Mouse (Mus musculus): Measurements from ENCODE around the gene Msh5.

The Msh5 gene

DNA sequence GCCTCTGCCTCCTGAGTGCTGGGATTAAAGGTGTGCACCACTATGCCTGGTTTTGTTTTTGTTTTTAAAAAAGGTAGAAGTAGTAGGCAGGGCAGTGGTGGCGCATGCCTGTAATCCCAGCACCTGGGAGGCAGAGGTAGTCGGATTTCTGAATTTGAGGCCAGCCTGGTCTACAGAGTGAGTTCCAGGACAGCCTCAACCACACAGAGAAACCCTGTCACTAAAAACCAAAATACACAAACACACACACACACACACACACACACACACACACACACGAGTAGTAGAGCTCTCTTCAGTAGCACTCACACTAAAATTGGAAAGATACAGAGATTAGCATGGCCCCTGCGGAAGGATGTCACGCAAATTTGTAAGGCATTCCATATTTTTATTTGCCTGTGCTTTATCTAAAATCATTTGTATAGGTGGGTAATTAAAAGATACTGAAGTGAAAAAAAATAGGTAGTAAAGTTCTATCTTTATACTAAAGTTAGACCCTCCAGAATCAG, 2.4 kb upstream of the Msh5 start:
- in situ Hi-C loops (cut with MboI, MseI) = no loop called here

DNA sequence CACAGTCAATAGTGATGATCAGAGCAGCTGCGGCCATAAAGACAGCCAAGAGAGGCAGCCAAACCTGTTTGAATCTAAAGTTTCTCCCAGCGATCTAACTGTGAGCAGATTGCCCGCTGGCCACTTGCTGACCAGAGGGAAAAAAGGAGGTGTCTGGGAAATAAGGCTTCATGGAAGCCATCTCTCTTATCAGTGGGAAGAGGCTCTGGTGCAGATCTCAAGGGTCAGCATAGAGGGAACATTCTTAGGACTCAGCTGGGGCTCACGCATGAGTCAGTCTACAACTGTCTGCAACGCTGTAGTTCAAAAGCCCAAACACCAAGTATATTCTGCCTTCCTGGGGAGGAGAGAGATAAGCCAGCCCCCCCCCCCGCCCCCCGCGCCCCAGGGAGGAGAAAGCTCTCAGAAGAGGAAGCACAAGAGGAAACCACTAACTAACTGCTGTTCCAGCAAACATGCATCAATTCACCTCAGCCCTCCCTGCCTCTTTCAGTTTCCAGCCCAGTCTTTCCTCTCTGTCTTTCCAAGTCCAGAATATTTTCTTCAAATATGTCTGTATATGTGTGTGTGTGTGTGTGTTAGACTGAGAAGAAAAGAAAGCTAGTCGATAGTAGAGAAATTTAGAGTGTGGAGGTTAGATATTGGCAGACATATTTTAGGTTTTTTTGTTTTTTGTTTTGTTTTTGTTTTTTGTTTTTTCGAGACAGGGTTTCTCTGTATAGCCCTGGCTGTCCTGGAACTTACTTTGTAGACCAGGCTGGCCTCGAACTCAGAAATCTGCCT, 1.8 kb upstream of the Msh5 start:
- in situ Hi-C loops (cut with MboI, MseI) = no loop called here

DNA sequence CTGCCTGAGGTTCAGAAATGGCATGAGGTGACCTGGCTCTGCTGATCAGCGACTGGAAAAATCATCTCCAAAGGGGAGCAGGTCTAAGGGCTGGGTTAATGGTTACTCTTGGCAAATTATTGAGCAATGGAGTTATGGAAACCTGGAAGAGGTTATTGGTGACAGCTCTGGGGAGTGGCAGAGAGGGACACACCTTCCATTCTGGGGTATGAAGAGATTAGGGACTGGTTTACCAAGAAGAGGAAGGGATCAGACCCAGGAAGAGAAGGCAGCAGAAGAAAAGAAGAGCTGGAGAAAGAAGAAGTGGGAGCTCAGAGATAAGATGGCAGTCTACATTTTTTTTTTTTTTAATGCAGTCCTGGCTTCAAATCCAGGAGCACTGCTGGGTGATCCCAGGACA, 1.1 kb upstream of the Msh5 start:
- in situ Hi-C loops (cut with MboI, MseI) = no loop called here

DNA sequence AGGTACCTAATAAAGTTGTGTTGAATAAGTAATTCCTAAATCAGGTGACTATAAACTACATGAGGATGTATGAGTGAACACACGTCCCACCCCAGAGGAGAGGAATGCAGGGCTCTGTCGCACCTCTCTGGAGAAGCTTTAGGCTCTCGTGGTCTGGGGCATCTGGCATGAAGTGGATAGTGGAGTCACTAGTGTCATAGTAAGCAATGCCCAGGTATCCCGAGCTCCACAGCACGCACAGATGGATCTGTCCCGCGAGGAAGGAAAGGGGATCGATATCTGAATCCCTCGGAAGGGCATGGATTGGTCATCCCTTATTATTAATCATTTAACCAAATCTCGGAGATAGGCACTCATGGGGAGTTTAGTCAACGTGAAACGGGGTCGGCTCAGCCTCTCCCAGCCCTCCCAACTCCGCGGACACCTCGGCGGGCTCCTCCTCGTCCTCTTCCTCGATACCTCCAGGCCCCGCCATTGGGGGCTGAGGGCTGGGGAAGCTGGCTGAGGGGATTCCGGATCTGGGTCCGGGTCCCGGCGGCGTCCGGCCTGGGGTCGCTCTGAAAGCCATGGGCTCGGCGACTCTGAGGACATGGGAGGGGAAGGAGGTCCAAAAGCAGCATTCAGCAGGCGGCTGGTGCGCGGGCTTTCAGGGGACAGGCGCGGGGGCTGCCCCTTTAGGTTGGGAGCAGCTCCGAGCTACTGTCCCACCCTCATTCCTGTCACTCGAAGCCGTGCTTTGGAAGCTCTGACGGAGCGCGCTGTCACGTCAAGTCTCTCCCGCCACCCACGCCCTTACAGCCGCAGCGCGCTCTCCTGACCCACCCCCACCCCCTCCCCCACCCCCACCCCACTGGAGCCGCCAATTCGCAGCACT, 501 bp downstream of the Msh5 start:
- in situ Hi-C loops (cut with MboI, MseI) = no loop called here

DNA sequence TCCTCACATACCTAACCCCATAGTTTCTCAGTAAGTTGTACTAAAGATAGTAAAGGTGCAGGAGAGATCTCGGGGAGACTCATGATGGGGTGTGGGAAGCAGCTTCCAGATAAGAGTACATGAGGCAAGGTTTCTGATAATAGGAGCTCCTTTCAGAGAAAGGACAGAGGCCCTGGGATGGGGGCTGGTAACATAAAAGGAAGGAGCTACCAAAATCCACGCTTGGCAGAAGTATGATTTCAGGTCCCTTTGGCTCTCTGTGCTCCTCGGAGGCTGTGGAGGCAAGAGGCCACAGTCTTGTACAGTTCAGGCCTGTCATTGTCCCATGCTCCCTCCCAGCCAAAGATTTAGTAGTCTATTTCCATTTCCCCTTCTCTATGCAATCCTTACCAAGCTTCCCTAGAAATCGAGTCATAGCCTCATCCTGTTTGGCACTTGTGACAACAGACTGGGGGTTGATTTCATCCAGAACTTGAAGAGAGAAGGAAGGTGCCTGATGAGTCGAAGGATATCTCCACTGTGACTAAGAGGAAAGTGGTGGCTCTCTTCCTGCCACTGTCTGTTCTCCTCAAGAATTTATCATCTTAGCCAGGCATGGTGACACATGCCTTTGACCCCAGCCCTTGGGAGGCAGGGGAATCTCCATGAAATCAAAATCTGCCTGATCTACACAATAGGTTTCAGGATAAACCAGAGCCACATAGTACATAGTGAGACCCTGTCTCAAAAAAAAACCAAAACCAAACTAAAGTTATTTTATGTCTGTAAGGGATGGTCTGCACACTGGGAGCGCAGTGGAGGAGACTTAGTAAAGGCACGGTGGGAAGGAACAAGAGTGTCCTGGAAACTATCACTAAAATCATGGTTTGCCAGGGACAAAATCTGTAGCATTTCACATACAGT, 1.4 kb downstream of the Msh5 start:
- in situ Hi-C loops (cut with MboI, MseI) = no loop called here

DNA sequence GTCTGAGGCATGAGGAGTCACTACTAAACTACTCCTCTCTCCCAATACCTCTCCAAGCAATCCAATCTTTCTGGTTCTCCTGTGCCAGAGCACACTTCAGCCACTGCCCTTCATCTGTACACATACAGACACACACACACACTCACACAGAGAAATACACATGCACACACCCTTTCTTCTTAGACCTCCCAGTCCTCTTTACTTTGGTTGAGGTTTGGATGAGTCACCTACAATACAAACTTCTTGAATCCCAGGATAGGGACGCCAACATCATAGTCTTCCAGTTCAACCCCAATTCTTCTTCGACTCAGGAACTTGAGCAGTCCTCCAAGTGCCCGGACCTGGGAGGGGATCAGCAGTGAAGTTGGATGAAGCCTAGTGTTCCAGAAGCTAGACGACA, 2.8 kb downstream of the Msh5 start:
- in situ Hi-C loops (cut with MboI, MseI) = no loop called here

DNA sequence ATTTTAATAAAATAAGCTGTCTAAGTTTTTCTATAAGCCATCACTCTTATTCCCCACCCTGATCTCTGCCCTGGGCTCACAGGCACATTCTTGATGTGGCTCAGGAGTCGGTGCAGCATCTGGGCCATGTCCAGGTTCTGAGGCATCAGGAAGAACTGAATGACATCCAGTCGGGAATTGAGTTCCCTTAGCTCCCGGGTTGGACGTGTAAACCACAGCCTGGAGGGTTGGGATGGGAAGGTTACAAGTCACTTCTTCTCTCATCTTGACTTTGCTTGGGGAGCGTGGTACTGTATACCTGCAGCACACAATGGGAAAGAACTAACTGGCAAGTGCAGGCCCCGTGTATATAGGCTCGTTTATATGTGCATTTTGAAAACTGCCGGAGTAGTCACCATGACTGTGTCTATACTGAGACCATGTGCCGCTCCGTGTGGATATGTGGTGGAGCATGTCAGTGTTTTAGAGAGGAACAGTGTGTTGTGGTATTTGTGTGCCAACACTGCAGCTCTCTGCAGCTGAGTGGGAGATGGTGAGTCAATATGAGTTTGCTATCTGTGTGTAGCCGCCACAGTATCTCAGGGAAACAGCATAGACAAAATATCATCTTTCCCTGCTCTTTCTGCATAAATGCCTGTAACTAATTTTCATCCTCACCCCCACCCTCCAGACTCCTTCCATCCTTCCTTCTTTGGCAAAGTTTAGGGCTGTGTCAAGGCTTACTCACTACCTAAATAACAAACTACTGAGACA, 7.2 kb downstream of the Msh5 start:
- in situ Hi-C loops (cut with MboI, MseI) = no loop called here

DNA sequence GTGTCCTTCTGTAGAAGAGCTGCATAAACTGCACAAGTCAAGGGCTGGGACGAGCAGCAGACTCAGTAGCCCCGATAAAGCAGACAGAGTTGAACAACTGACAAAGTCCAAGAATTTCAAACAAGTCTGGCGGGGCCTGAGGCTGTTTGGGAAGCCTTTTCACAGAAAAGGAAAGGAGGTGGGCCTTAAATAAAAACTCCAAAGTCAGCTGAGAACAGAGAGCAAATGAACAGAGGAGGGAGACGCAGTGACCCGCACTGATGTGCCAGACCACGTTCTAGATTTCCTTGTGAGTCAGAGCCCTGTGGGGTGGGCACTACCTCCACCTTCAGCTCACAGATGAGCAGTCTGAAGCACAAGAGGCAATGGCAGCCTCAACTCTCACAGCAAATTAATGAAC, 11.6 kb downstream of the Msh5 start:
- in situ Hi-C loops (cut with MboI, MseI) = loop anchor here (5.0 kb wide), 1 partner anchor 67 kb away; no protein-coding TSS in a partner anchor

DNA sequence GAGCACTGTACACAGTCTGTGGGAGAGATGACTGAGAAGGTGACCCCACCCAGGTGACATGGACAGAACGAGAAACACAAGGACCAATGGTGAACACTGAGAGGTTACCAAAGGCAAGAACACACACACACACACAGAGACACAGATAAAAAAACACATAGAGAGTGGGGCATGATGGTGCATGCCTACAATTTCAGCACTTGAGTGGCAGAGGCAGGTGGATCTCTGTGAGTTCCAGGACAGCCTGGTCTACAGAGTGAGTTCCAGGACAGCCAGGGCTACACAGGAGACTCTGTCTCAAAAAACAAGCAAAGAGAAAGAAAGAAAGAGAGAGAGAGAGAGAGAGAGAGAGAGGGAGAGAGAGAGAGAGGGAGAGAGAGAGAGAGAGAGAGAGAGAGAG, 12.8 kb downstream of the Msh5 start:
- in situ Hi-C loops (cut with MboI, MseI) = loop anchor here (5.0 kb wide), 1 partner anchor 69 kb away; no protein-coding TSS in a partner anchor

DNA sequence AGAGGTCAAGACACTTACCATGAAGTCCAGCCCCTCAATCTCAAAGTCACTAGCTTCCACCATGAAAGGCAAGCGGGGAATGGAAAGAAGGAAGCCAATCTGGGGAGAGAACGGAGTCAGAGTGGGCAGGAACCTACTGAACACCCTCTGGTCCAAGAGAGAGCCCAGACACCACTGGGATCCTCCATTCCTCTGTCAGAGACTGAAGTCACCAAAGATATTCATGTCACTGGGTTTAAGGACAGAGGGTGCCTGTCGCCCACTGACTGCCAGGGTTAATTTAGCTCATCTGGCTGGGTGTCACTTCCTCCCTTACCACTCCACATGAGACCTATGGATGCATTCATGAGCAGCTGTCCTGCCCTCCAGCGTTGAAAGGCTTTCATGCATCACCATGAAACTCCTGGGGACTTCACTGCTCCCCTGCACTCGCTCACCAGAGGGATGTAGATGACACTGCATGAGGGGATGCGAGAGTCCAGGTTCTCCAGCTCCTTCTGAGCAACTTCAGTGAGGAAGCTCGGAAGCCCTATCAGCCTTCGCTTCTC, 14.1 kb downstream of the Msh5 start:
- in situ Hi-C loops (cut with MboI, MseI) = loop anchor here (5.0 kb wide), 1 partner anchor 70 kb away; no protein-coding TSS in a partner anchor

DNA sequence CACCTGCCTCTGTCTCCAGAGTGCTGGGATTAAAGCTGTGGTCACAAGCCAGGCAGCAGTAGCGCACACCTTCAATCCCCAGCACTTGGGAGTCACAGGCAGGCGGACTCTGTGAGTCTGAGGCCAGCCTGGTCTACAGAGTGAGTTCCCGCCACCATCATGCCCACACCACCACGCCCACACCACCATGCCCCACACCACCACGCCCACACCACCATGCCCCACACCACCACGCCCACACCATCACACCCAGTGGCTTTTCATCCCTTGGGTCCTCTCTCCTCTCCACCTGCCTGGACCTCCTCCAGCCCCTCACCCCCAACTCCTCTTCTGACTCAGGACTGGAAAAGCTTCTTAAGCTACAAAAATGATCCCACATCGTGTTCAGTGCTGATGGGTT, 14.7 kb downstream of the Msh5 start:
- in situ Hi-C loops (cut with MboI, MseI) = loop anchor here (5.0 kb wide), 1 partner anchor 70 kb away; no protein-coding TSS in a partner anchor

DNA sequence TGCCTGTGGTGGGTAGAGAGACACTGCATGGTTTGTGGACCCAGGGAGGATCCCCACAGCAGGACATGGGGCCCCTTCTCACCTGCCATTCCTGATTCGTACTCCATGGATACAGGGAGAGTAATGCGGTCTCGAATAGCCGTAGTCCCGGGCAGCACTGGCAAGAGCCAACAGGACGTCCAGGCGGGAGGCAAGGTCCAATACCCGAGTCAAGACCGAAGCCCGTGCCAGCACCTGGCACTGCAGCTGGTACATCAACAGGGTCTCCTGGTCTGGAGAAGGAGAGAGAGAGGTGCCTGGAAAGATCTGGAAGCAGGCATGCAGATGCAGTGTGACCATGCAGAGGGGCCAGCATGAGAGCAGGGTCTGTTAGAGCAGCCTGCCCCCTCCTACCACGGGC, 15.3 kb downstream of the Msh5 start:
- in situ Hi-C loops (cut with MboI, MseI) = loop anchor here (5.0 kb wide), 1 partner anchor 71 kb away; no protein-coding TSS in a partner anchor

DNA sequence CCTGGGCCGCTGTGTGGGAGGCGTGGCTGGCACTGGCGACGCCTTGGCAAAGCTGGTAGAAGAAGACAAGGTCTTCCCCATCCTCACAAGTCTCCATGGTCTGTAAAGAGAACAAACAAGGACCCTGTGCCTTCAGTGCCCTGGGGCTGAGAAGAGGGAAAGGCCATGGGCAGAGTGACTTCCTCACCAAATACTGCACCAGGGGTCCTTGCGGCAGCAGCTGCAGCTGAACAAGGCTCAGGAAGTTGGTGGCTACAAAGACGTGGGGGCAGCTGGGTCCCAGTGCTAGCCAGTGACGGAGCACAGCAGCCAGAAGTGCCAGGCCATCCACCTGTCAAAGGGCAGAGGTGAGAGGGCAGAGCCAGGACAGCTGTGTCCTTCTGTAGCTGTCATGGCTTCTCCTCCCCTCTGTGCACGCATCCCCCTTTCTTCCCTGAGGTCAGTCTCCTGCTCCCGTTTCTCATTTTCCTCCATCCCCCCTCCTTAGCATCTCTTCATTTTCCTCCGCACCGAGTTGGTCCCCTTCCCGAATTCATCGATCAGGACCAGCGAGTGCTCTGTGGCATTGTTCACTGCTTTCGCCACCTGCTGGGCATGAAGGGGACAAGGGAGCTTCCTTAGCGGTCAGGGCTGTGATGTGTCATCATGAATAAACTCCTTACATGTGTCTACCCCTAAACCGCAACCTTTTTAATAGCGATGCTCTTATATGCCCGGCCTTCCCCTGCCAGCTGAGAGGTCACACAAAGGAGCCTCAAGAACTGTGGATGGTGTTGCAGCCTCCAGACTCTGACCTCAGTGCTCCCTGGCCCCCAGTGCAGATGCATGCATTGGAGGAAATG, 16.6 kb downstream of the Msh5 start:
- in situ Hi-C loops (cut with MboI, MseI) = loop anchor here (5.0 kb wide), 1 partner anchor 72 kb away; no protein-coding TSS in a partner anchor

DNA sequence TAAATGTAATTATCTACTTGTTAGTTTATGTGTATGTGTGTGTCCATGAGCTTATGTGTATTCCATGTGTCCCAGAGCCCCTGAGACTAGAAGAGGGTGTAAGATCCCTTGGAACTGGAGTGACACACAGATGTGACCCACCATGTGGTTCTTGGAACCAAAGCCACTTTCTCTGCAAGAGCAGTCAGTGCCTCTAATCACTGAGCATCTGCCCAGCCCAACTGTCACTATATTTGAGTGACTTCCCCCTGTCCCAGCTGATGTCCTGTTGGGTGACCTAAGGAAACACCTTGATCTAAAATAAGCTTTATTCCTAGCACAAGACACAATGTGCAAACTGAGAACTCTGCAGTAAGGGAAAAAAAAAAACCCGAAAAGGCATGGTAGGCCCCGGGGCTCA, 18.2 kb downstream of the Msh5 start:
- in situ Hi-C loops (cut with MboI, MseI) = no loop called here

DNA sequence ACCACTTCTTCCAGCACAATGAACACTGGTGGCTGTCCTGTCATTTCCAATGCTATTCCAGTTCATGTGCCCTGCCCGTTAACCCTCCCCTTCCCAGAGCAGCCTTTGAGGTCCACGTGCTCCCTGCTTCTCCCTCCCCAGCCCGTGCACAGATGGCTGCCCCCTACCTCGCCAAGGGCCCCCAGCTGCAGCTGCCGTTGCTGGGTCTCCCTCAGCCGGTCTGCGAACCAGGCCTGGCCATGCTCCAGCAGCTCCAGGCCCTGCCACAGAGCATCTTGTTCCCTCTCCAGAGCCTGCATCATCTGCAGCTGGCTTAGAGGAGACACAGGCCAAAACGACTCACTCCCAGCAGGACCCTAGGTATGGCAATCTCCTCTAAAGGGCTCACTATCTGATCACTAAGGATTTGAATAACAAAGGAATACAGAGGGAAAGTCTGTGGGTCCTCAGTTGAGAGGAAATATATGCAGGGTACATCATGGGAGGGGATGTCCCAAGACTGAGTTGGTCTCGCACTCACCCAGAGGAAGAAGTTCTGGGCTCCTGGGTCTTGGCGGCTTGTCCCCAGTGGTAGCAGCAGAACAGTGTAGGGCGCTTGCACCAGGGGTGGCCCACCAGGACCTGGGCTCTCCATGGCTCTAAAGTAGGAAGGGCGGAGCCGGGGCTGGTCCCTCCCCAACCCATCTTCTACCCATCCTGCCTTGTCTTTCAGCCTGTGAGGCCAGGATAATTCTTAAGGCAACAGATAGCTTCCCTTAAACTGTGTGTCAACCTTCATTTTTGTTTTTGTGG, 19.1 kb downstream of the Msh5 start, which contains the start of gene Sapcd1:
Gene Sapcd1 (minus strand): TSS at position 740 of the 792 bp plus-strand sequence.
- in situ Hi-C loops (cut with MboI, MseI) = no loop called here

DNA sequence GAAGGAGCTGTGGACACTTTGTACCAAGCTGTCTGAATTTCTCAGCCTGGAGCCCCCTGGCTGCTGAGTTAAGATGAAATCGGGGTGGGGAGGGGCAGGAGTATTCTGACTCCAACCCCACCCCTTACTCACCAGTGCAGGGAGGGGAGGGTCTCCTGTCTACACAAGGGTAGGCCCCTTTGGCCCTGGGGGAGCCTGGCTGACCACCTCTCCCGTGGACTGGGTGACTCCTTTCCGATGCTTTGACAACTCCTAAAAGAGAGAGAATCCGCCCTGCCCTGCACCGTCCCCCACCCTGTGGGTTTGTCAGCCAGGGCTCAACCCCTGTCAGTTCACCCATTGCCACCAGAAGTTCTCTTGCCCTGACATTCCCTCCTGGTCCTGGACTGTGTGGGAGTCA, 20.3 kb downstream of the Msh5 start:
- in situ Hi-C loops (cut with MboI, MseI) = no loop called here

DNA sequence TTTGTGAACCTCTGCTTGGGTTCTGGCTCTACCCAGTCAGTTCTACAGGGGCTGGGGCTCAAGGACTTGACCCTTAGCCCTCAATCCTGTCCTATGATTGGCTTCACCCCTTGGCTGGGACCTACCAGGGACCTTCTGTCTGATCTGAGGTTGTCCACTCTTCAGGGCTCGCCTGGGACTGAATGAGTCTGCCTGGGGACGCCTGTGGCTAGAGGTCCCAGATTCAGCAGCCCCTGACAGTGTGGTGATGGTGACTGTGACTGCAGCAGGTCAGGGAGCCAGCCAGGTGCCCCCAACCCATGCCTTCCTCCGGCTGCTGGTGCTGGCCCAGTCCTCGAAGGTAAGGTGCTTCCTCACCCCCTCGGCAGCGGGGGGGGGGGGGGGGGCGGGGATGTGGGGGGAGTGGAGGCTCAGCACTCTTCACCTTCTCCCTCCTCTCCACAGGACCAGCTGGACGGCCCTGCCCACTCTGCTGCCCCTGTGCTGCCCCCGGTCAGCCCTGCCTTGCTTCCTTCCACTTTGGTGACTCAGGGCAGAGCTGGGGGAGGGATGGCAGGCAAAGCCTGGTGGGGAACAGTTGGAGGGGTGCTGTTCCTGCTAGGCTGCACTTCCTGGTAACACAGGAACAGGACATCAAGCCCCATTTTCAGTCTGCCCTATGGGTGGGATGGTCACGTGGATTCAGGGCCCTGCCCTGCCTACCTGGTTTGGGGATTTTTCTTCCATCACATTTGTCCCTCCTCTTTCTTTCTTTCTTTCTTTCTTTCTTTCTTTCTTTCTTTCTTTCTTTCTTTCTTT, 21.7 kb downstream of the Msh5 start:
- in situ Hi-C loops (cut with MboI, MseI) = no loop called here

DNA sequence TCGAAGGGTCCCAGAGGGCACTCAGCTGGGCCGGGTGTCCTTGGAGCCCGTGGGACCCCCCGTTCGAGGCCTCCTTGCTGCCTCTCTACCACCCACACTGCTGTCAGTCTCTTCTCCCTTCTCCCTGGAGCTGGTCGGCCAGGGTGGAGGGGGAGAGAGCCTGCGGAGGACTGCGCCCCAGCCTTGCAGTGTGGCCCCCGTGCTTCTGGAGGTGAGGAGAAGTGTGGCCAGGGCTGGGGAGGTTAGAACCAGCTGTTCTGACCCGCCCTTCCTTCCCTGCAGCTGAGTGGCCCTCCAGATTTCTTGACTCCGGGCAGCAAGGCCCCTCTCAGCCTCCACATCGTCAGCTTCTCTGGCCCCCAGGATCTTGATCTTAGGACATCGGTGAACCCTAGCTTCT, 22.3 kb downstream of the Msh5 start:
- in situ Hi-C loops (cut with MboI, MseI) = no loop called here
